Mouse (Mus musculus) stomach, embryonic 16.5 days (tissue): ENCODE data around the gene Atp6v1g2. TPM values are rescaled to one million over a fixed set of nuclear protein-coding genes. Genes with fewer than 3 reads are reported as not detected.
A peak's percentile ranks its signal among the peaks of the same experiment; 100 is the strongest.

Experiments
- ATAC-seq: fragments of 200-750 bp; cut with Nextera tagmentation; 2 replicates; pipeline ENCODE4 v1.8.0; 2017; ENCODE audit warnings: moderate number of reproducible peaks, moderate TSS enrichment; ENCODE audit not compliant: insufficient read depth, low FRiP score
- H3K27ac ChIP-seq: fragments of 300-500 bp; sonication (generic); 2 replicates; pipeline ENCODE4 v1.5.1; 2014; ENCODE audit warnings: low read length
- H3K27me3 ChIP-seq: fragments of 300-500 bp; sonication (generic); 2 replicates; pipeline ENCODE4 v1.6.1; 2014; ENCODE audit warnings: low read length, control low read depth, mixed read lengths; ENCODE audit not compliant: control insufficient read depth, insufficient read depth
- H3K36me3 ChIP-seq: fragments of 300-500 bp; sonication (generic); 2 replicates; pipeline ENCODE4 v1.6.1; 2014; ENCODE audit warnings: low read length; ENCODE audit not compliant: control insufficient read depth, insufficient read depth
- H3K4me1 ChIP-seq: fragments of 300-500 bp; sonication (generic); 2 replicates; pipeline ENCODE4 v1.6.1; 2014; ENCODE audit warnings: low read length, control low read depth, mixed read lengths; ENCODE audit not compliant: control insufficient read depth, insufficient read depth
- H3K4me2 ChIP-seq: fragments of 300-500 bp; sonication (generic); 2 replicates; pipeline ENCODE4 v1.6.1; 2014; ENCODE audit warnings: low read depth, low read length, mixed read lengths
- H3K4me3 ChIP-seq: fragments of 300-500 bp; sonication (generic); replicated peaks from 2 replicates; pipeline ENCODE4 v1.5.1; 2014; ENCODE audit warnings: mild to moderate bottlenecking, low read length
- H3K9ac ChIP-seq: fragments of 300-500 bp; sonication (generic); 2 replicates; pipeline ENCODE4 v1.6.1; 2014; ENCODE audit warnings: low read length
- H3K9me3 ChIP-seq: fragments of 300-500 bp; sonication (generic); replicated peaks from 2 replicates; pipeline ENCODE4 v1.6.1; 2016; ENCODE audit warnings: low read length, control low read depth; ENCODE audit not compliant: control insufficient read depth
- WGBS: fragments of 180-500 bp; shearing (Covaris S2); extraction: QIAGEN DNeasy Blood & Tissue Kit; methylation state at CpG from one replicate; pipeline ENCODE4 v1.1.7; 2014; 5-methylcytosine and 5-hydroxymethylcytosine counted together
- polyA plus RNA-seq: library from polyadenylated mRNA; unstranded; fragments of >200 nt; fragmentation: Nextera tagmentation; extraction: Ambion mirVana; gene quantifications from 2 replicates; pipeline ENCODE4 v1.2.1, GENCODE M21; 2015

Gene Atp6v1g2
- polyA plus RNA-seq, 1 experiment from 2014 or later = 6.0 TPM

GRCm38 (mm10) chr17:35200398-35200797 is 33.1 kb upstream of the Atp6v1g2 start:
- no peak overlapping the region for H3K4me2 ChIP-seq
- H3K36me3 ChIP-seq = no peaks in the 10 kb centered on the region
- H3K4me3 ChIP-seq = no peak overlapping the region
- H3K27me3 ChIP-seq = peaks cover 22% of the 10 kb centered on the region
- ATAC-seq = no peak
- no peak overlapping the region for H3K27ac ChIP-seq
- H3K4me1 ChIP-seq = no peaks in the 10 kb centered on the region
- no peaks in the 10 kb centered on the region for H3K9me3 ChIP-seq
- H3K9ac ChIP-seq = no peak overlapping the region
- 81% methylated on average over 11 of the region's 11 CpGs for WGBS

- ATAC-seq = no peak
- H3K27me3 ChIP-seq = peaks cover 20% of the 10 kb centered on the region
Observed at GRCm38 (mm10) chr17:35201128-35201527, 32.3 kb upstream of the Atp6v1g2 start.

GRCm38 (mm10) chr17:35201787-35202186 is 31.7 kb upstream of the Atp6v1g2 start, which contains the start of gene Tnf:
Gene Tnf (minus strand): TSS chr17:35202007.
- H3K27me3 ChIP-seq = peaks cover 20% of the 10 kb centered on the region
- no peaks in the 10 kb centered on the region for H3K36me3 ChIP-seq
- H3K9ac ChIP-seq = no peak within 1 kb of the TSS
- H3K4me3 ChIP-seq = no peak within 1 kb of the TSS; the same call in 1 of the 2 replicates
- H3K27ac ChIP-seq = no peak within 1 kb of the TSS
- no peaks in the 10 kb centered on the region for H3K4me1 ChIP-seq
- WGBS = 30% methylated on average over 13 of the region's 13 CpGs
- no peak; the same call in 1 of the 2 replicates for ATAC-seq
- H3K4me2 ChIP-seq = no peak within 1 kb of the TSS; the same call in 1 of the 2 replicates
- H3K9me3 ChIP-seq = no peaks in the 10 kb centered on the region

More at GRCm38 (mm10) chr17:35201128-35201527, 32.3 kb upstream of the Atp6v1g2 start:
- H3K4me1 ChIP-seq = no peaks in the 10 kb centered on the region
- H3K27ac ChIP-seq = no peak overlapping the region
- no peaks in the 10 kb centered on the region for H3K9me3 ChIP-seq
- no peaks in the 10 kb centered on the region for H3K36me3 ChIP-seq
- H3K4me2 ChIP-seq = no peak overlapping the region; the same call in 1 of the 2 replicates
- H3K9ac ChIP-seq = no peak overlapping the region
- 58% methylated on average over 11 of the region's 11 CpGs for WGBS
- H3K4me3 ChIP-seq = no peak overlapping the region; the same call in 1 of the 2 replicates

GRCm38 (mm10) chr17:35202442-35202841 is 31.0 kb upstream of the Atp6v1g2 start:
- no peak overlapping the region for H3K4me2 ChIP-seq
- H3K9ac ChIP-seq = no peak overlapping the region
- no peaks in the 10 kb centered on the region for H3K9me3 ChIP-seq
- H3K4me3 ChIP-seq = no peak overlapping the region
- peaks cover 20% of the 10 kb centered on the region for H3K27me3 ChIP-seq
- ATAC-seq = no peak
- H3K4me1 ChIP-seq = no peaks in the 10 kb centered on the region
- no peaks in the 10 kb centered on the region for H3K36me3 ChIP-seq
- H3K27ac ChIP-seq = no peak overlapping the region
- WGBS = 74% methylated on average over 4 of the region's 4 CpGs

GRCm38 (mm10) chr17:35204494-35205379 is 28.7 kb upstream of the Atp6v1g2 start, which contains the start of gene Lta:
Gene Lta (minus strand): TSS chr17:35205351.
- Histone ChIP-seq H3K4me1 (no peaks in the 10 kb centered on the region), H3K9ac (no peak within 1 kb of the TSS), H3K4me2 (no peak within 1 kb of the TSS), H3K4me3 (no peak within 1 kb of the TSS), H3K27ac (no peak within 1 kb of the TSS), H3K27me3 (peaks cover 20% of the 10 kb centered on the region), H3K36me3 (no peaks in the 10 kb centered on the region), H3K9me3 (no peaks in the 10 kb centered on the region)
- no peak for ATAC-seq
- WGBS = 35% methylated on average over 20 of the region's 20 CpGs

GRCm38 (mm10) chr17:35205380-35205769 is 28.1 kb upstream of the Atp6v1g2 start:
- Histone ChIP-seq H3K36me3 (no peaks in the 10 kb centered on the region), H3K27ac (no peak overlapping the region), H3K4me1 (no peaks in the 10 kb centered on the region), H3K9me3 (no peaks in the 10 kb centered on the region), H3K4me2 (no peak overlapping the region), H3K27me3 (peaks cover 20% of the 10 kb centered on the region), H3K9ac (no peak overlapping the region), H3K4me3 (no peak overlapping the region)
- WGBS = 45% methylated on average over 10 of the region's 10 CpGs
- no peak for ATAC-seq

GRCm38 (mm10) chr17:35209785-35210535 is 23.5 kb upstream of the Atp6v1g2 start:
- H3K4me3 ChIP-seq = no peak overlapping the region
- H3K9ac ChIP-seq = no peak overlapping the region
- ATAC-seq = no peak
- no peaks in the 10 kb centered on the region for H3K36me3 ChIP-seq
- H3K27me3 ChIP-seq = no peaks in the 10 kb centered on the region
- H3K9me3 ChIP-seq = no peaks in the 10 kb centered on the region
- 70% methylated on average over 12 of the region's 12 CpGs for WGBS
- no peak overlapping the region for H3K27ac ChIP-seq
- H3K4me2 ChIP-seq = no peak overlapping the region
- no peaks in the 10 kb centered on the region for H3K4me1 ChIP-seq

GRCm38 (mm10) chr17:35210593-35210992 is 22.9 kb upstream of the Atp6v1g2 start:
- peak; percentile 58; the same call in 1 of the 2 replicates for ATAC-seq
- 48% methylated on average over 3 of the region's 3 CpGs for WGBS

GRCm38 (mm10) chr17:35213071-35213470 is 20.4 kb upstream of the Atp6v1g2 start:
- Histone ChIP-seq H3K27ac (no peak overlapping the region), H3K4me3 (no peak overlapping the region), H3K27me3 (no peaks in the 10 kb centered on the region), H3K9me3 (no peaks in the 10 kb centered on the region), H3K4me1 (no peaks in the 10 kb centered on the region), H3K4me2 (no peak overlapping the region), H3K36me3 (no peaks in the 10 kb centered on the region), H3K9ac (no peak overlapping the region)
- no peak for ATAC-seq
- 87% methylated on average over 5 of the region's 5 CpGs for WGBS

More at GRCm38 (mm10) chr17:35210593-35210992, 22.9 kb upstream of the Atp6v1g2 start:
- Histone ChIP-seq H3K4me2 (no peak overlapping the region), H3K9me3 (no peaks in the 10 kb centered on the region), H3K27me3 (no peaks in the 10 kb centered on the region), H3K9ac (no peak overlapping the region), H3K36me3 (no peaks in the 10 kb centered on the region), H3K4me1 (no peaks in the 10 kb centered on the region), H3K4me3 (no peak overlapping the region), H3K27ac (0 out of 2 replicates have a peak overlapping the region, but pooled peaks have one; percentile 6)
